Mouse (Mus musculus) adrenal gland, postnatal 4 days (tissue): ENCODE results near the gene Ccr1l1. TPM values are rescaled to one million over a fixed set of nuclear protein-coding genes. Genes with fewer than 3 reads are reported as not detected.

Experiments used
- DNase-seq, 2 experiments: peaks; one replicate each; pipeline ENCODE4 v3.0.0; 2021 to 2022; ENCODE audit warnings: low spot score in 2 of 2, mixed read lengths in 2 of 2
- total RNA-seq, 2 experiments: library from RNA; stranded (reverse); gene quantifications; 2 replicates each; pipeline ENCODE4 v1.2.3; 2021

Ccr1l1 gene
- total RNA-seq, 2 experiments from 2014 or later, result not detected

DNA sequence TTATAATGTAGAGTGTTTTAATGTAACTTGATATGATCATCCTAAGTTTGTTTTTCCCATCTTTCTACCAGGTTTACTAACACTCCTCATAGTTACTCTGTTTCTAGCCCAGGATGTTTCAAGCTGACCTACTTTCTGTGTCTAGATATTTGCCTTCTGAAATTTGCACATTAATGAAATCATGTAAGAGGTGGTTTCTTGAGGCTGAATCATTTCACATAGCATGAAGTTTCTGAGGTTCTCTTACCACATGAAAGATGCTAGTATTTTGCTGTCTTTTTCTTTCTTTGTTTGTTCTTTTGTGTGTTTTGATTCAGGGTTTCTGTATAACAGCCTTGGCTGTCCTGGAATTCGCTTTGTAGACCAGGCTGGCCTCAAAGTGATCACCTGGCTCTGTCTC, 18.0 kb downstream of the Ccr1l1 start:
- DNase-seq, result no peak

DNA sequence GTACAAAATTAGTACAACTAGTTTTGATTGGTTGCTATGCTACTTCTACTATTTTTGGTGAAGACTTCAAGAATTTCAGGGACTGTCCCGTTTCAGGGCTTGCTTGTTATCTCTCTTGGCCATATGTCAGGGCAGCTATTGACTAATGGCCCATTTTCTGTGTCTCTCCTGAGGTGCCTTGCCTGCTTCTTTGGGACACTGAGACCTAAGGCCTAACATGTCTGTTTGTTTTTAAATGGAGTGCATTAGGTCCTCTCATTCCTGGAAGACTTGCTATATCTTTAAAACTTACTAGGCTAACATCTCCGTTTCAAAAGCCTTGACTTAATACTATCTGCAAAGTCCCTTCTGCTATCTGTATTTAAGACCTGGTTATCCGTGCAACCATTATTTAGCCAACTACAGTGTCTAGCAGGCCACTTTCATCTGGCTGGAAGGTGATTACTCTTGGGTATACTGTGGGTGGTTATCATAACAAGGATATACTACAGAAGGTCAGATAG, 20.2 kb downstream of the Ccr1l1 start:
- no peak for DNase-seq

DNA sequence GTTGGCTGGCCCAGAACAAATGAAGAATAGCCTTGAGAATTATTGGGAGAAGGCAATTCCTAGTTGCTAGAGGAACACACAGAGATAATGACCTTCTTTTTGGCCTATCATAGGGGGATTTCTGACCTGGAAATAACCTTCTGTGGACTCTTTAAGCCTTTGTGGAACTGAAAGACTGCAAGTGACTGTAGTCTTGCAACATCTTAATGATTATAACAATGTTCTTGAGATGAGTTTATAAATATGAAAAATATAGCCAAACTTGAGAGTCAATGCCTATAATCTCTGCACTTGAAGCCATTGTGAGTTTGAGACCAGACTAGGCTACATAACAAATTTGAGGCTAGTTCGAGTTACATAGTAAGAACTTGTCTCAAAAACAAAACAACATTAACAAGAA, 21.3 kb downstream of the Ccr1l1 start:
- DNase-seq, result no peak

DNA sequence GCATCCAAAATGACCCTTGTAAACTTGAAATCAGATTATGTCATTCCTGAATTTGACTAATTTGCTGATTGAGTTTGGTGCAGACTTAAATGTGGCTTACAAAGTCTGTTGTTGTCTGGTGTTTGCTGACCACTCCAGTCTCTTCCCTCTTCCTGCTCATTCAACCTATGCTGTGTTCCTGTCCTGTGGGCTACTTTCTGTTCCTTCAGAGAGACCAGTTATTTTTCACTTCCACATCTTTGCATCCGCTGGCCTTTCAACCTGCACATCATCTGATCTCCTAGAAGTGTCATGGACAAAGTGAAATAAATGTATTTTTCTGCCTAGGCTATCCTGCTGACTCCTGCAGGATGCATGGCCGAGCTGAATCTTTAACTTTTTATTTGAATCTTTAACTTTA, 24.7 kb downstream of the Ccr1l1 start:
- DNase-seq, result no peak

DNA sequence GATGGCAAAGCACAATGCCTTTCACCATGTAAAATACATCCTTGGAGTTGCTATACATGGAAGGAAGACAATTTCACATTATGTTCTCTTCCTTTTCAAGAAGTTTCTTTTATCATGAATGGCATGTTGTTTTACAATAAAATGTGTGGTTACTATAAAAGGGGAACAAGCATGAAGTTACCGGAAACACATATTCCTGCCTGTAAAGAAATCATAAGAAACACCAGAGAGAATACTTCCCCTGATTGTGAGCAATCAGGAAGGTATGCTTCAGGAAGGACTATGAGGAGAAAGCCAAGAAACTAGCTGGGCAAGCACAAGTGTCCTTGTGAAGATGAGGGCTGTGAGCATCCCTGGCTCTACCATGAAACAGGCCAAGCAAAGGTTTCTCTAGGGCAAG, 27.0 kb downstream of the Ccr1l1 start:
- DNase-seq, result no peak

DNA sequence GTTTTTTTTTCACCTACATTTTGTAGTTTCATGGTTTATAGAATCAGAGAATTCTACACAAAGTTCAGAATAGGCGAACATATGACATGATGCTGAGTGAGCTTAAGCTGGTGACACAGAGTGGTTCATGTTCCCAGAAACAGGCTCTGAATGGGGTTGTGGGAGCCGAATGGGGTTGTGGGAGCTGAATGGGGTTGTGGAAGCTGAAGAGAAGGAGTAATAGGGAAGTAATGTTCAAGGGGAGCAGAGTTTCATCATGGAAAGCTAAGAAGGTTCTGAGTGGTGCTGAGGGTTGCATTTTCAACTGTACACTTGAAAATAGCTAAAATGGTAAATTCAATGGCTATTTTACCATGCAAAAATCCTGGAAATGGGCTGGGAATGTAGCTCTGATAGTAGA, 28.8 kb downstream of the Ccr1l1 start:
- no peak for DNase-seq

DNA sequence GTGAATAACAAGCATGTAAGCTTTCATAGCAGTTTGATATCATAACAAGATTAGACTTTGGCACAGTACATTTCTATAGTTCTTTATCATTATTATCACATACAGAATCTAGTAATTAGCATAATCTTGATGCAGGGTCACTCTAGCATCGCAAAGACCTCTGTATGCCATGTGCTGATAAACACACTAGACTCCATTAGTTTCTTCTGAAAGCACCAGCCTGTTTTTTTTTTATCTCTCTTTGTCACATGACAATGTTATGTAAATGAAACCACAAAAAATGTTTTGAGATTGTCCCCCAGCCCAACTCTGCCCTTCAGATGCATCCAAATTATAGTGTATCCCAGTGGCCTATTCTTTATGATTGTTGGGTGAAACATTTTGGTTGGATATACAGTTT, 30.4 kb downstream of the Ccr1l1 start:
- DNase-seq, result no peak

DNA sequence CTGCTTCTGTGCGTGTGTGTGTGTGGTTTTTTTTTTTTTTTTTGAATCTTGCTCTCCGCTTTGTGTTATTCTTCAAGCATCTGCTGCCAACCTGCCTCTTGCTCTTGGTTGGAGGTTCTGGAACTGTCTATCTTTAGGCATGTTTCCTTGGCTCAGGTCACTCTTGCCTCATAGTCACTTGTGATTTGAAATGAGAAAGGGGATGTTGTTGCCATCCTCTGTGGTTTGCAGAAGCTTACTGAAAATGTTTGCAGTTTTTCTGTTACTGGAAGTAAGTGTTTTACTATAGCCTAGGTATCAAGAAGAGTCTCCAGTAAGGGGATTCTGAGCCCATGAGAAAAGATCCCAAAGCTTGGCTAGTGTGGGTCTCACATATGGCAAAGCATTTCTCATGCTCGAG, 36.2 kb downstream of the Ccr1l1 start:
- DNase-seq, result no peak

DNA sequence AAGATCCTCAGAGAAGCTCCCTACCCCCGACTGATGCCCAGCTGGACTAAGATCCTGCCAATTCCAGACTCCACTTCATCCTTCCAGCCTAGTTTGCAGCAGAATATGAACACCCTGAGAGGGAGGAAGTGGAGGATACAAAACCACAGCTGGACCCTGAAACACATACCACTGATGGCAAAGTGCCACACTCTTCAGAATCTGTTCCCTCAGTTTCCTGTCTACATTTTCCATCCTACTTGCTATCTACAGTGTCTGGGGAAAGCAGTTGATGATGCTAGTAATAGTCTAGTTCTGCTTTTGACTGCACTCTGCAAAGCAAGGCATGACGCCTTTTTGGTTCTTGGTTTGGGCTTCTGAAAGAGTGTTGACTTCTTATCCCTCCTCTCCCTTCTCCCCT, 36.9 kb downstream of the Ccr1l1 start:
- DNase-seq, result no peak

DNA sequence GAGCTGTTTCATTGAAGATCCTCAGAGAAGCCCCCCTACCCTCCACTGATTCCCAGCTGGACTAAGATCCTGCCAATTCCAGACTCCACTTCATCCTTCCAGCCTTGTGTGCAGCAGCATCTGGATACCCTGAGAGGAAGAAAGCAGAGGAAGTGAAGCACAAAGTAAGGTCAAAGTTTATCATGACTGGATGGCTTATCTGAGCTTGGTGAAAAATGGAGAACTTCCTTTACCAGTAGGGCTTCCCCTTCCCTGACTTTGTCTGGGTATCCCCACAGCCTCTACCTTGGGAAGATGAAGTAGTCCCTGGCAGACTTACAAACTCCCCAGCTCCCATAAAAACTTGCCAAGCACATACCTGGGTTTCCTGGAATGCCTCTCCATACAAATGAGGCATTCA, 37.6 kb downstream of the Ccr1l1 start:
- no peak for DNase-seq

DNA sequence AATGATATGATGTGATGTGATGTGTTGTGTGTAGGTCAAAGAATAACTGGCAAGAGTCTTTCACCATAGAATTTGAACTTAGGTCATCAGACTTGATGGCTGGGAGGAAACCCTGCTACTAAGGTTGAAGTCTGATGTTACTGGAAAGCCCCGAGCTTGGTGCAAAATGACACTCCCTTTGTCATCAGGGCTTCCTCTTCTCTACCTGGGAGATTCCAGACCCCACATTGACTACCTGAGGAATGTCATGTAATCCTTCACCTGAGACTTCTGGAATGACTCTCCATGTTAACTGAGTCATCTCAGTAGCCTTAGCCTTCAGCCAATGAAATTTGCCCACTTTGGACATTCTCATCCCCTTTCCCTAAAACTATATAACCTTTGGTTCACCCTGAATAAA, 38.0 kb downstream of the Ccr1l1 start:
- no peak for DNase-seq

DNA sequence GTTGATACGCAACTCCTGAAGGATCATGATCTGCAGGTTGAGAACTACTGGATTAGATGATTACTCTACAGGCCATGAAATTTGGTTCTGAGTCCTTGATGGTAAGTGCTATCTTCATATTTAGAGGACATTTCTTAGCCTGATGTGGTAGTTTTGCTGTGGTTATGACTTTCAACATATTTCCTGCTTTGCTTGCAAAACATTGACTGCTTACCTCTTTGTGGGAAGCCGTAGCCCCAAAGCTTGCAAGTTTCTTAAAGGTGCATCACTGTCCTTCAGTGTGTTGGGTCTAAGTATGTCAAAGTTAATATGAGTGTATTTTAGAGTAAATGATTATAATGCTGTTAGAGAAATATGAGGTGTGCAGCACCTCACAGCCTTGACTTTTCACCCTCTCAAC, 40.2 kb downstream of the Ccr1l1 start:
- DNase-seq, result no peak

DNA sequence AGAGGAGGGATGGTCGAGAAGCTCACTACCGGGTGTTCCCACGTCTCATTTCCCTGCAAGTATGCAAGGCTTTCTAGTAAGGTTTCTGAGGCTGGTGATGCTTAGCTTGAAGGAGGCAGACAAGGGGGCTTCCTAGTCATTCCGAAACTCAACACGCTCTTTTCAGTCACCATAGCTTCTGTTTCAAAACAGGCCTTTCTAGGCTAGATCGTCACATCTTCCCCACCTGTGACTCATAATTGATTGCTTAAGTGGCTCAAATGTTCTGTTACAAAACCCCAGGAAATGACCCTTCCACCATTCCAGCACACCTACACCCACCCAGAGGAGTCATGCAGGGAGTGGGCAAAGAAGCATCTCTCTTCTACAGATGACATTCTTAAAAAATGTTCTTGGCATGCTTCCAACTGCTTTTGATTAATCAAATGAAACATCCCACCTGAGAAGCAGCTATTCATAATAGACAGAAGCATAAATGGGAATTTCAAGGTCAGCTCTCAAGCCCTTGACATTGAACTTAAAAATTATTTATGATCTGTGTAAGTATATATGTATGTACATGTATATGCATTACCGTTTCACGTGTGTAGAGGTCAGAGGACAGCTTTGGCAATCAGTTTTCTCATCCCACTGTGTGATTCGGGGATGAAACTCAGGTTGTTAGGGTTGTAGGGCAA, 41.5 kb downstream of the Ccr1l1 start:
- DNase-seq, result no peak

DNA sequence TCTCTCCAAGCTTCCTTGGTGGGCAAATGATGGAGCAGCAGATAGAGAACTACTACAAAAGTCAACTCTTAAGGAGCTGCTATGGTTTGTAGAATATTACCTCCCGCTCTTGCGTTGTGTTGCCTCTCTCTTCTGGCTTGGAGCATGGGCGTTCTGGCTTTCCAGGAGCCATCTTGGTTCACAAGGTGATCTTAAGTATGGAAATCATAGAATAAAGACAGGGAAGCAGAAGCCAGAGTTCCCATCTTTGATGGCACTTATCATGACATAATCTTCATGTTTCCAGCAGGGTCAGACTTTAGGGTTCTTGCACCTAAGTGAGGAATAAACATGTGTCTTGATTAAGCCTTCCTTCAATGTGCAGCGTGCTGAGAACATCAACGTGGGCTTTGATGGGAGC, 42.4 kb downstream of the Ccr1l1 start:
- DNase-seq, result no peak

DNA sequence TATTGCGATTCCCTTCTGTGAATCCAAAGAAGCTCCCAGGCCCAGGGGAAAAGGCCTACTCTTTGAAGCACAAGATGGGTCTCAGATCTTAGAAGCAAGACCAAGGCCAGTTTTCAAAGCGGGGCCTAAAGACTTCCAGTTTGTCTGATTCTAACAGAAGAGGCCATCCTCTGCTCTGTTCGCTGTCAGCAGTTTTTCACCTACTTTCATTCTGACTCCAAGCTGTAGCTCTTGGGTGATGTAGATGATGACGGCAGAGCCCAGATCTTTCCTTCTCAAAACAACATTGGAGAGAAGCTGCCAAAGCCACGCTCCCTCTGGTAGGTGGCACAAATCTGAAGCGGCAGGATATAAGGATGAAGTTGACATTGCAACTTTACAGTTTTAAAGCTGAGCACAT, 42.9 kb downstream of the Ccr1l1 start:
- no peak for DNase-seq

DNA sequence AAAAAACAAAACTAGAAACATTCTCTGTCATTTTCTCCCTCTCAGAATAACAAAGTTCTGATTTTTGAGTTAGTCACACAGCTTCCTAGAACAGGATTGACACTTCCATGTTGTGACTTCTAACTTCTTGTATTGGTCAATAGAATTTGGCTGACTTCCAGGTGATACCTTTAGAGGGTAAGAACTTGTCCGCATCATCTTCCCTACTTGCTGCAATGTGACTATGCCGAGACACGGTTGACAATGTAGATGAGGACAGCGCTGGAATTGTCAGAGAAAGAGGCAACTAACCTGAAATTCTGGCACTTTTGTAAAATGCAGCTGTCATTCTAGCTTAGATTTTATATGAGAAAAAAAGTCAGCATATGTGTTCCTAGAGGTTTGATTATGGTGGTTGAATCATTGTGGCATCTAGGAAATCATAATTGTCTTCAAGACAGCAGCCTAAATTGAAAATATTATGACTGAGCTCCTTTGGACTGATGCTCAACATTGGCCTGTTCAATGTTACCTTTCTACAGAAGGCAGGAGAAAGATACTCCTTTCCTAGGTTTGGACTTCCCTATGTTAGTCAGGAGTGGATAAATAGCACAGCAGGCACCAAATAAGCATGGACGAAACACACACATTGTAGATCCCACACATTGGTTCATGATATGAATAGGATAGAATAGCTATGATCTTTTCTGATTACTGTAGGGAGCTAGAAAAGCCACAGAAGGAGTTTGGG, 44.3 kb downstream of the Ccr1l1 start:
- DNase-seq, result no peak

DNA sequence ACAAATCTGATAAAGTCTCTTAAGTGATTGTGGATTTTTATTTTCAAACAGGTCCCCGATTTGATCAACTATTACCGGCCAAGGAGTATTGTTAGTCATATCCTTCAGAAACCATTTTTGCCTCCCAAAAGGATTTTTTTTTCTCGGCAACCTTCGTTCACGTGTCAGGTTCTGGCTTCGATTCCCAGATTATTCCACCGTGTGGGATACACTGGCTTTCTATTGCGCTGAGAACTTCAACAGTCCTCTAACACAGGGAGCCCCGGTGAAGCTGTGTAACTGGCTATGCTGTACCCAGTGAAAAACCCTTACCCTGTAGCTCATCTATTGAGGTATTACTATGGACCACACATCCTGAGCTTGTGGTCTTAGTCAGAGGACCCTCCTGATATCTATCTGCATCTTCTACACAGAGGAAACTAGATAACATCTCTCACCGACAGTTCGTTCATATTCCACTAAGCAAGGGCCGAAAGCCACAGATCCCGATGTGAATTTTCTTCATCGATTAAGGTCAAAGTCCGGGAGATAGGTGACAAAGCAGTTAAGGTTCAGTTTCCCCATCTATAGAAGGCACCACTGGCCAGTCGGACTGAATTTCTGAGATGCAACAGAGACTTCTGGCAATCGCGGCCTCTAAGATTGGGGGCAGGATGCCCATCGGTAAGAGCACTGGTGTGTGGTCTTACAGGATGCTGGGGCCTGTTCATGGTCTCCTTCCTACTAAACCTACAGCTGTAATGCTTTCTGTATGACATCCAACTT, 45.1 kb downstream of the Ccr1l1 start:
- no peak for DNase-seq

DNA sequence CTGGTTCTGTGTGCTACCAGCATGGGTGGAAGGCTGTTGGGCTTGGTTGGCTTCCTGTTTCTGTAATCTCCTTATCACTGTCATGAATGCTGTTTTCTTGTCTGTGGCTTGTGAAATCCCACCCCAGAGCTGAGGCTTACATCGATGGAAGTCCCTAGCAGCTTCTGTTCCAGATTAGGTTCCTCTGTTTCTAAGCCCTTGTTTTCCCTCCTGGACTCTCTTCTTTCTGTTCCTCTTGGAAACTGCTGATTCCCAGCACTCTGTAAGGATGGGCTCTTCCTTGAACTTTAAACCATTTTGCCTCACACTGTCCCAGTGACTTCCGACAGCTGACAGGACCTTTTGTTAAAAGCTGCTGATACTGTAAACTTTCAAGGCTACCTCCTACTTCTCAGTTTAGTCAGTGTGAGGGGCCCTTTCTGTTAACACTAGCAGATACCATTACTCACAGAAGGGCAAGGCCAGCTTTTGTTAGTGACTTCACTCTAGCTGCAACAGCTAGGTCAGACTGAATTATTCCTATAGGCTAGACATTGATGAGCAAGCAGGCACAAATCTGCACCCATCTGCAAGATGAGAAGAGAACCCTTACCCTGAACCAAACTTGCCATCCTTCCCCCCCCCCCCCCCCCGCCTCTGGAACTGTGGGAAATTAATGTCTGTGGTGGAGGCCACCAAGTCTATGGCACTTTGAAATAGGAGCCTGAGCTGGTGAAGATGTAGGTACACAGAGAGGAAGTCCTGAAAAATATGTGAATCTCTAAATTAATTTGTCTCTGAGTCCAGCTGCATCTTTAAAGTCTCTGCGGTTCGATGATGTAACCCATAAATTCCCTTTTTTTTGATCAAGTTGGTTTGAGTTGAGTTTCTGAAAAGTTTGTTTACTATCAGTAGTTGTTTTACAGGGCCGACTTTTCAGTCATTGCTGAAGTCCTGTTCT, 46.2 kb downstream of the Ccr1l1 start:
- DNase-seq, result no peak

DNA sequence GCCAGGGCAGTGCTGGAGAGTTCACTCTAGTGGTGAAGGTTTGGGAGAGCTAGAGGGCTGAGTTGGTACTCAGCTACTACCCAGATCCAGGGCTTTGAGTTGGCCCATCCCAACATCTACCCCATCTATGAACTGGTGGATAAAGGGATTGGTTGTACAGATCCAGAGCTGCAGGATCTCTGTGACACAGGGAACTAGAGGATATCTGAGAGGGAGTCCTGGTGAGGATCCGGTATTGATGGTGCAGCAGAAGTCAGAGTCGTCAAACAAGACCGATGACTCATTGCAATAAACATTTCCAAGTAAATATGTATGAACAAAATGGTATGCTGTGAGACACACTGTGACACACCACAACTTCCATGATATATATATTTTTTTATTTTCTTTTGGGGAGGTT, 47.3 kb downstream of the Ccr1l1 start:
- no peak for DNase-seq

DNA sequence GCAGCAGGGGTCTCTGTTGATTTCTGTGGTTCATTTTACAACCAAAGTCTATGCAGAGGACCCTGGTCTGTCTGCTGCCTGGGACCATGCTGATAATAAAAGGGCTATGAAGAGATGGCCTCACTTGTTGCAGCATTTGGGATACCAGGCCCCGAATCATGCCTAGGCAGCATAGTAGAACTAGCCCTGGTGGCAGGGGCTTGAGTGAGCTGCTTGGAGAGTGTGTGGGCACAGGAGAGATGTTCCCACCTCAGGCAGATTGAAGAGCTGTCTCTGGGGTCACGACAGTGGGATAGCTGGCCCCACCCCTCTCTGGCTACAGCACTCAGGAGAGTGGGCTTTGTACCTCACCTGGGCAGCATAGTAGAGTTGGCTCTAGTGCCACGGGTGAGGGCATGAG, 47.7 kb downstream of the Ccr1l1 start:
- DNase-seq, result no peak

DNA sequence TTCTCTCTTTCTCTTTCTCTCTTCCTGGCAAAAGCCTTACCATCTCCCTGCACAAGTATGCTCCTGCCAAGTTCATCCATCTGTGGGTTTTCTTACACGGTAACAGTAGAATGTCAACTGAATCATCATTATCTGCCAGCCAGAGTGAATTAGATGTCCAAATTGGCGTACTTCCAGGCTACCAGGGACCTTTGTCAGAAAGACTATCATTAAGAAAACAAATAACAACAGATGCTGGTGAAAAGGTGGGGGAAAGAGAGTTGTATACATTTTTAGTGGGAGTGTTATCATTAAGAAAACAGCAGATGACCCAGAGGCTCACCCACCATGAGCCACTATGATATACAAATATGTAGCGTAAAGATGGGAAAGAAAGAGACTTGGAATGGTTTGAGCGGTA, 48.3 kb downstream of the Ccr1l1 start:
- DNase-seq, result no peak
